Mouse (Mus musculus): Measurements from ENCODE around the gene Chat. TPM values are rescaled to one million over a fixed set of nuclear protein-coding genes. Genes with fewer than 3 reads are reported as not detected.
"Not testable (repeated sequence)": the region's sequence is repeated elsewhere in the genome, so short reads cannot be mapped to it uniquely, and the experiment has no call there.

Chat gene
- polyA plus RNA-seq, 1 experiment: not detected

GRCm38 (mm10) chr14:32423946-32424345, 41.8 kb downstream of the Chat start:
- Histone ChIP-seq H3K4me1 (ENCODE audit: control insufficient read depth, insufficient read depth, low read length) (no peaks in the 10 kb centered on the region), H3K4me3 (replicated peaks; ENCODE audit: extremely low read depth, low read depth, low read length) (no peak overlapping the region)
- TF ChIP-seq CTCF (IDR thresholded peaks at IDR 0.05; ENCODE audit: insufficient read depth, low read length): no peak
- no peak for TF ChIP-seq POLR2A (IDR thresholded peaks at IDR 0.05; ENCODE audit: borderline replicate concordance, extremely low read depth, low read depth, low read length)
- WGBS: 81% methylated on average over 7 of the region's 7 CpGs
- DNase-seq: no peak

- Histone ChIP-seq H3K4me1 (ENCODE audit: control insufficient read depth, insufficient read depth, low read length) (no peaks in the 10 kb centered on the region), H3K4me3 (replicated peaks; ENCODE audit: extremely low read depth, low read depth, low read length) (no peak overlapping the region)
- no peak for TF ChIP-seq CTCF (IDR thresholded peaks at IDR 0.05; ENCODE audit: insufficient read depth, low read length)
- no peak for TF ChIP-seq POLR2A (IDR thresholded peaks at IDR 0.05; ENCODE audit: borderline replicate concordance, extremely low read depth, low read depth, low read length)
- WGBS: 76% methylated on average over 11 of the region's 11 CpGs
- DNase-seq: no peak
Measured at GRCm38 (mm10) chr14:32418747-32419146, 47.0 kb downstream of the Chat start.

- DNase-seq: no peak
- 66% methylated on average over 5 of the region's 5 CpGs for WGBS
- no peak for TF ChIP-seq CTCF (IDR thresholded peaks at IDR 0.05; ENCODE audit: insufficient read depth, low read length)
- no peak for TF ChIP-seq POLR2A (IDR thresholded peaks at IDR 0.05; ENCODE audit: borderline replicate concordance, extremely low read depth, low read depth, low read length)
Measured at GRCm38 (mm10) chr14:32412075-32412474, 53.7 kb downstream of the Chat start.

GRCm38 (mm10) chr14:32410084-32410483, 55.7 kb downstream of the Chat start:
- no peak for DNase-seq
- H3K4me1 ChIP-seq (ENCODE audit: control insufficient read depth, insufficient read depth, low read length): no peaks in the 10 kb centered on the region
- 89% methylated on average over 5 of the region's 5 CpGs for WGBS
- TF ChIP-seq CTCF (IDR thresholded peaks at IDR 0.05; ENCODE audit: insufficient read depth, low read length) (no peak), POLR2A (IDR thresholded peaks at IDR 0.05; ENCODE audit: borderline replicate concordance, extremely low read depth, low read depth, low read length) (no peak)
- H3K4me3 ChIP-seq (replicated peaks; ENCODE audit: extremely low read depth, low read depth, low read length): no peak overlapping the region

More at GRCm38 (mm10) chr14:32412075-32412474, 53.7 kb downstream of the Chat start:
- Histone ChIP-seq H3K4me1 (ENCODE audit: control insufficient read depth, insufficient read depth, low read length) (no peaks in the 10 kb centered on the region), H3K4me3 (replicated peaks; ENCODE audit: extremely low read depth, low read depth, low read length) (no peak overlapping the region)

GRCm38 (mm10) chr14:32405399-32405798, 60.4 kb downstream of the Chat start:
- not testable (repeated sequence) for DNase-seq; H3K4me3 ChIP-seq (replicated peaks; ENCODE audit: extremely low read depth, low read depth, low read length); H3K4me1 ChIP-seq (ENCODE audit: control insufficient read depth, insufficient read depth, low read length)
- 45% methylated on average over 1 of the region's 1 CpGs for WGBS

- peak; percentile 18 for DNase-seq
- 4% methylated on average over 13 of the region's 13 CpGs for WGBS
- TF ChIP-seq POLR2A (IDR thresholded peaks at IDR 0.05; ENCODE audit: borderline replicate concordance, extremely low read depth, low read depth, low read length) (peak; percentile 22; the same call in 1 of the 2 replicates), CTCF (IDR thresholded peaks at IDR 0.05; ENCODE audit: insufficient read depth, low read length) (no peak)
- H3K4me1 ChIP-seq (ENCODE audit: control insufficient read depth, insufficient read depth, low read length): no peaks in the 10 kb centered on the region
- no peak within 1 kb of the TSS for H3K4me3 ChIP-seq (replicated peaks; ENCODE audit: extremely low read depth, low read depth, low read length)
Measured at GRCm38 (mm10) chr14:32388196-32388595, 77.6 kb downstream of the Chat start, which contains the start of gene 1700024G13Rik. Gene 1700024G13Rik, minus strand, starts transcription at chr14:32388391.

GRCm38 (mm10) chr14:32381619-32382018, 84.2 kb downstream of the Chat start:
- Histone ChIP-seq H3K4me1 (ENCODE audit: control insufficient read depth, insufficient read depth, low read length) (no peaks in the 10 kb centered on the region), H3K4me3 (replicated peaks; ENCODE audit: extremely low read depth, low read depth, low read length) (no peak overlapping the region)
- no peak for DNase-seq
- no peak for TF ChIP-seq CTCF (IDR thresholded peaks at IDR 0.05; ENCODE audit: insufficient read depth, low read length)
- WGBS: 33% methylated on average over 15 of the region's 15 CpGs

GRCm38 (mm10) chr14:32381066-32381465, 84.7 kb downstream of the Chat start:
- Histone ChIP-seq H3K4me1 (ENCODE audit: control insufficient read depth, insufficient read depth, low read length) (no peaks in the 10 kb centered on the region), H3K4me3 (replicated peaks; ENCODE audit: extremely low read depth, low read depth, low read length) (no peak overlapping the region)
- WGBS: 15% methylated on average over 7 of the region's 7 CpGs
- DNase-seq: no peak
- TF ChIP-seq CTCF (IDR thresholded peaks at IDR 0.05; ENCODE audit: insufficient read depth, low read length) (no peak), POLR2A (IDR thresholded peaks at IDR 0.05; ENCODE audit: borderline replicate concordance, extremely low read depth, low read depth, low read length) (no peak)

GRCm38 (mm10) chr14:32380099-32380480, 85.7 kb downstream of the Chat start:
- no peaks in the 10 kb centered on the region for H3K4me1 ChIP-seq (ENCODE audit: control insufficient read depth, insufficient read depth, low read length)
- H3K4me3 ChIP-seq (replicated peaks; ENCODE audit: extremely low read depth, low read depth, low read length): no peak overlapping the region
- no peak for DNase-seq
- WGBS: 25% methylated on average over 3 of the region's 3 CpGs
- TF ChIP-seq CTCF (IDR thresholded peaks at IDR 0.05; ENCODE audit: insufficient read depth, low read length): no peak
- TF ChIP-seq POLR2A (IDR thresholded peaks at IDR 0.05; ENCODE audit: borderline replicate concordance, extremely low read depth, low read depth, low read length): no peak

GRCm38 (mm10) chr14:32379395-32380098, 86.2 kb downstream of the Chat start:
- Histone ChIP-seq H3K4me3 (replicated peaks; ENCODE audit: extremely low read depth, low read depth, low read length) (no peak overlapping the region), H3K4me1 (ENCODE audit: control insufficient read depth, insufficient read depth, low read length) (no peaks in the 10 kb centered on the region)
- WGBS: 18% methylated on average over 22 of the region's 22 CpGs
- TF ChIP-seq CTCF (IDR thresholded peaks at IDR 0.05; ENCODE audit: insufficient read depth, low read length) (no peak), POLR2A (IDR thresholded peaks at IDR 0.05; ENCODE audit: borderline replicate concordance, extremely low read depth, low read depth, low read length) (no peak)
- DNase-seq: no peak

Data from lung, adult 2 months (tissue).